Mouse (Mus musculus) embryonic facial prominence, embryonic 11.5 days (tissue): ENCODE data around the gene Crkl. TPM values are rescaled to one million over a fixed set of nuclear protein-coding genes. Genes with fewer than 3 reads are reported as not detected.

ENCODE experiments used
- ATAC-seq: fragments of 200-750 bp; cut with Nextera tagmentation; replicated peaks from 2 replicates; pipeline ENCODE4 v1.8.0; 2017; ENCODE audit warnings: low read depth; ENCODE audit not compliant: insufficient number of reproducible peaks, low FRiP score, low TSS enrichment
- DNase-seq: peaks from one replicate; pipeline ENCODE4 v3.0.0-alpha.2; 2015; ENCODE audit warnings: low spot score
- H3K27ac ChIP-seq: fragments of 300-500 bp; sonication (generic); replicated peaks from 2 replicates; pipeline ENCODE4 v1.5.1; 2014; ENCODE audit warnings: mild to moderate bottlenecking, low read depth, low read length, control low read depth
- H3K27me3 ChIP-seq: fragments of 300-500 bp; sonication (generic); 2 replicates; pipeline ENCODE4 v1.6.1; 2014; ENCODE audit warnings: mild to moderate bottlenecking, low read length, moderate library complexity, mixed read lengths; ENCODE audit not compliant: control insufficient read depth, insufficient read depth
- H3K36me3 ChIP-seq: fragments of 300-500 bp; sonication (generic); replicated peaks from 2 replicates; pipeline ENCODE4 v1.6.1; 2014; ENCODE audit warnings: low read depth, mild to moderate bottlenecking, low read length, moderate library complexity, mixed read lengths; ENCODE audit not compliant: control insufficient read depth, insufficient read depth
- H3K4me1 ChIP-seq: fragments of 300-500 bp; sonication (generic); 2 replicates; pipeline ENCODE4 v1.6.1; 2014; ENCODE audit warnings: low read length, mixed read lengths; ENCODE audit not compliant: control insufficient read depth, insufficient read depth
- H3K4me2 ChIP-seq: fragments of 300-500 bp; sonication (generic); 2 replicates; pipeline ENCODE4 v1.6.1; 2014; ENCODE audit warnings: low read depth, mild to moderate bottlenecking, control low read depth, low read length, moderate library complexity
- H3K4me3 ChIP-seq: fragments of 300-500 bp; sonication (generic); 2 replicates; pipeline ENCODE4 v1.5.1; 2014; ENCODE audit warnings: low read depth, low read length, control low read depth
- H3K9ac ChIP-seq: fragments of 300-500 bp; sonication (generic); replicated peaks from 2 replicates; pipeline ENCODE4 v1.6.1; 2014; ENCODE audit warnings: mild to moderate bottlenecking, control low read depth, low read length
- H3K9me3 ChIP-seq: fragments of 300-500 bp; sonication (generic); replicated peaks from 2 replicates; pipeline ENCODE4 v1.6.1; 2016; ENCODE audit warnings: mild to moderate bottlenecking, low read length, inconsistent platforms, mixed read lengths; ENCODE audit not compliant: control insufficient read depth
- WGBS: fragments of 180-500 bp; shearing (Covaris S2); extraction: QIAGEN DNeasy Blood & Tissue Kit; methylation state at CpG from one replicate; pipeline ENCODE4 v1.1.7; 2014; 5-methylcytosine and 5-hydroxymethylcytosine counted together
- polyA plus RNA-seq: library from polyadenylated mRNA; unstranded; fragments of >200 nt; fragmentation: Nextera tagmentation; extraction: Ambion mirVana; gene quantifications from 2 replicates; pipeline ENCODE4 v1.2.1, GENCODE M21; 2014

The Crkl gene
- polyA plus RNA-seq, 1 experiment from 2014 or later: 85.1 TPM

DNA sequence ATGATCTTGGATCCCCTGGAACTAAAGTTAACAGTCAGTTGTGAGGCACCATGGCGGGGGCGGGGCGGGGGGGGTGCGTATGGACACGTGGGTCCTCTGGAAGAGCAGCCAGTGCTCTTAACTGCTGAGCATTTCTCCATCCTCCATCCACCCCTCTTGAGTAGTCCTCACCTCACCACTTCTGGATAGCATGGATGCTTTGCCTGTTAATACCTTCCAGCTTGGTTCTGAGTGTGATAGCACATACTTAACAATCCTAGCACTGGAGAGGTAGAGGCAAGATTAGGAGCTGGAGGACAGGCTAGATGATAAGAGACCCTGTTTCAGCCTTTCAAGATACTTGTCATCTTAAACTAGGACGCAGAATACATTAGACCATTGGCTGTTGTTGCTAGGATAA, 20.7 kb downstream of the Crkl start:
- 92% methylated on average over 6 of the region's 6 CpGs for WGBS
- ATAC-seq: no peak
- no peak for DNase-seq
- H3K27ac ChIP-seq: no peak overlapping the region
- H3K9me3 ChIP-seq: no peaks in the 10 kb centered on the region
- H3K4me2 ChIP-seq: no peak overlapping the region
- no peak overlapping the region for H3K4me3 ChIP-seq
- H3K4me1 ChIP-seq: no peaks in the 10 kb centered on the region; the same call in 1 of the 2 replicates
- no peaks in the 10 kb centered on the region; the same call in 1 of the 2 replicates for H3K36me3 ChIP-seq
- H3K27me3 ChIP-seq: no peaks in the 10 kb centered on the region
- no peak overlapping the region for H3K9ac ChIP-seq

GRCm38 (mm10) chr16:17474091-17474490, 22.3 kb downstream of the Crkl start:
- H3K4me1 ChIP-seq: no peaks in the 10 kb centered on the region; the same call in 1 of the 2 replicates
- H3K9me3 ChIP-seq: no peaks in the 10 kb centered on the region

DNA sequence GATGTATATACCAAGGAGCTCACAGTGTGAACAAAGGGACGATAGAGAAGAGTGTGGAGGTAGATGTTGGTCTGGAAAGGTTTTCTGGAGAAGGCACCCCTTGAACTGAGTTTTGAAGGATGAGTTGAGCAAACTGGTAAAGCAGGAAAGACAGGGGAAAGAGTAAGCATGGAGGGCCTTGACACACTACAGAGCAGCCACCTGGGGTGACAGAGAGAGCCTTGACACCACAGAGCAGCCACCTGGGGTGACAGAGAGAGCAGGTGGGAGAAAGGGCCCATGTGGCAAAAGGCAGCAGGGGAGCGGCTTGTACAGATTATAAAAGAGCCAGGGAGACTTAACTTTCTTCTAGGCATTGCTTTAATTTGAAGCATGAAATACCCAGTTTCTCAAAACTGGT, 23.0 kb downstream of the Crkl start:
- no peaks in the 10 kb centered on the region for H3K27me3 ChIP-seq
- no peak overlapping the region for H3K27ac ChIP-seq

More at GRCm38 (mm10) chr16:17474091-17474490, 22.3 kb downstream of the Crkl start:
- Histone ChIP-seq H3K9ac (no peak overlapping the region), H3K4me2 (no peak overlapping the region), H3K4me3 (no peak overlapping the region), H3K27me3 (no peaks in the 10 kb centered on the region), H3K27ac (no peak overlapping the region), H3K36me3 (no peaks in the 10 kb centered on the region; the same call in 1 of the 2 replicates)
- no peak for ATAC-seq
- DNase-seq: peak; percentile 33

GRCm38 (mm10) chr16:17475326-17475725, 23.5 kb downstream of the Crkl start:
- no peaks in the 10 kb centered on the region; the same call in 1 of the 2 replicates for H3K36me3 ChIP-seq

More for the DNA sequence above, 23.0 kb downstream of the Crkl start:
- H3K9ac ChIP-seq: no peak overlapping the region
- WGBS: 91% methylated on average over 2 of the region's 2 CpGs
- DNase-seq (no peak), ATAC-seq (no peak)
- H3K4me1 ChIP-seq: no peaks in the 10 kb centered on the region; the same call in 1 of the 2 replicates
- H3K4me2 ChIP-seq: no peak overlapping the region
- H3K4me3 ChIP-seq: no peak overlapping the region
- H3K9me3 ChIP-seq: no peaks in the 10 kb centered on the region
- no peaks in the 10 kb centered on the region; the same call in 1 of the 2 replicates for H3K36me3 ChIP-seq

DNA sequence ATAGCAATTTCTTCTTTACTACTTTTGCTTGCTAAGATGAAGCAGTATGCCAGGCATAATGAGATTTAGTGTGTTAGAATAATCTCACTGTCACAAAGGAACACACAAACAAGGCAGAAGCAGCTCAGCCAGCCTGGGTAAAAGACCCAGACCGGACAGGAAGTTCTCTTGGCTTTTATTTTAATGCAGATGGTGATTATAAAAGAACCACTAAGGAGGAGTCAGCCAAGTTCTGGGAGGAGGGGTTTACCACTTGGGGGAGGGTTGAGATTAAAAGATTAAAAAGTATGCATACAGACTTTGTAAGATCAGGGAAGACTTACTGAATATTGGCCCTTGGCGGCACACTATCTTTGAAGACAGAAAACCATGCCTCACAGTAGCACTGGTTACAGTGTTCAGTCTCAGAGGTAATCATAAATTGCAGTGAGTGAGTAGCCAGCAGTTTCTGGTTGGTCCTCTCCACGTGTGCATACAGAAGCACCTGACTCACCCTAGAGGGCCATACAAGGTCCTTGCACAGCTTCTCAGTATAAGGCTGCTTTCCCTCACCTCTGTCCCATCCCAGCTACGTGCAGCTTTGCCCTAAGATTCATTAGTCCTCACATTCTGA, 26.6 kb downstream of the Crkl start:
- no peaks in the 10 kb centered on the region; the same call in none of the 2 replicates for H3K36me3 ChIP-seq
- no peak for DNase-seq

More at GRCm38 (mm10) chr16:17475326-17475725, 23.5 kb downstream of the Crkl start:
- DNase-seq: no peak
- Histone ChIP-seq H3K9ac (no peak overlapping the region), H3K4me1 (no peaks in the 10 kb centered on the region; the same call in 1 of the 2 replicates), H3K4me2 (no peak overlapping the region), H3K27me3 (no peaks in the 10 kb centered on the region), H3K27ac (no peak overlapping the region), H3K9me3 (no peaks in the 10 kb centered on the region), H3K4me3 (no peak overlapping the region)
- no peak for ATAC-seq
- WGBS: 94% methylated on average over 4 of the region's 4 CpGs

DNA sequence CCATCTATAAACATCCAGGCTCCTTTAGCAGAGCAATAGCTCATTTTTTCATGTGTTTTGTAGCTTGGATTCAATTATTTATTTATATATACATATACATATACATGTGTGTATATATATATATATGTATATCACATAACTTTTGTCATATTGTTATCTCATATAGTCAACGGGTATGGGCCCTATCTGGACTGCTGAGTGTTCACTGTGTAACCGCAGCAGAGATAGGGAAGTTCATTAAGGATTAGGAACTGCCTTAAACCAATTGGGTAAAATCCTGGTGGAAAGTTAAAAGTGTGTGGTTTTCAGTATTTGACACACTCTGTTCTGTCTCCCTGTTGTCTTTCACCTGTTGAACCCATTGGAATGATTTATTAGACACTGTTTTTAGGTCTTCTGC, 29.7 kb downstream of the Crkl start:
- DNase-seq: no peak
- Histone ChIP-seq H3K9me3 (no peaks in the 10 kb centered on the region), H3K27ac (no peak overlapping the region), H3K4me2 (no peak overlapping the region), H3K4me1 (no peaks in the 10 kb centered on the region), H3K27me3 (no peaks in the 10 kb centered on the region), H3K36me3 (no peaks in the 10 kb centered on the region; the same call in none of the 2 replicates), H3K4me3 (no peak overlapping the region), H3K9ac (no peak overlapping the region)
- ATAC-seq: no peak
- 93% methylated on average over 2 of the region's 2 CpGs for WGBS

More for the DNA sequence above, 26.6 kb downstream of the Crkl start:
- 86% methylated on average over 4 of the region's 4 CpGs for WGBS
- H3K27me3 ChIP-seq: no peaks in the 10 kb centered on the region
- H3K4me2 ChIP-seq: no peak overlapping the region
- no peak overlapping the region for H3K4me3 ChIP-seq
- H3K4me1 ChIP-seq: no peaks in the 10 kb centered on the region
- no peaks in the 10 kb centered on the region for H3K9me3 ChIP-seq
- H3K9ac ChIP-seq: no peak overlapping the region
- H3K27ac ChIP-seq: no peak overlapping the region
- no peak for ATAC-seq

GRCm38 (mm10) chr16:17486505-17486904, 34.7 kb downstream of the Crkl start:
- H3K4me1 ChIP-seq: peaks cover 3% of the 10 kb centered on the region; the same call in 1 of the 2 replicates
- H3K36me3 ChIP-seq: no peaks in the 10 kb centered on the region; the same call in none of the 2 replicates
- 75% methylated on average over 3 of the region's 3 CpGs for WGBS

More at GRCm38 (mm10) chr16:17486505-17486904, 34.7 kb downstream of the Crkl start:
- Histone ChIP-seq H3K9me3 (no peaks in the 10 kb centered on the region), H3K27ac (no peak overlapping the region), H3K27me3 (peaks cover 3% of the 10 kb centered on the region), H3K4me2 (no peak overlapping the region), H3K9ac (no peak overlapping the region), H3K4me3 (no peak overlapping the region)
- DNase-seq: no peak
- no peak for ATAC-seq
